Mouse (Mus musculus): Measurements from ENCODE around the gene Coro1b.
"Not testable (repeated sequence)": the region's sequence is repeated elsewhere in the genome, so short reads cannot be mapped to it uniquely, and the experiment has no call there.

DNA sequence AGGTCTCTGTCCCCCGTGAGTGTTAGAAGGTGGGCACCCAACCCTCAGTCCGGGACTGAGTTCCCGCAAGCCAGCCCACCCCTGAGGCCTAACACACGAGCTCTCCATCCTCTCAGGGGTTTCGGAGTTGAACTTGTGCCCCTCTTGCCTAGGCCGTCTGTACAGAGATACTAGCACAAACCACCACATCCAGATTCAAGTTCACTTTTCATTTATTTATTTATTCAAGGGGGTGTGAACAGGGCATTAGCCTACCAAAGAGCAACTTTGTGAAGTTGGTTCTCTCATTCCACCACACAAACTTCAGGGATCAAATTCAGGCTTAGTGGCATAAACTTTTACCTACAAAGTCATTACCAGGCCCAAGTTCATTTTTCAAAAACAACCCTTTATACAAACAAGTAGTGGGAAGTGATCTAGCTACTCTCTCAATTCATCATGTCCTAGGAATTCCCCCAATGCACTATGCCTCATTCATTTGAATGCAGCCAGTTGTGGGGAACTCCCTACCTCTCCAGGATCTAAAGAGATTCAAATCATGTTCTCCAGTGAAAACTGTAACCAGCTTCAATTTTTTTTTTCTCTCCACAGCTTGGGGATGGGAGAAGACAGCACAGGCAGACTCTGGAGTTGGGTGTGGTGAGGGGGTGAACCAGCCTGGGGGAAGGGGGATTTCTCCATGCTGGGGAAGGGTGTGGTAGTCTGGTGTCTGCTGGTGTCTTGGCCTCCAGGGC lies 13.0 kb upstream of the Coro1b start:
- not testable (repeated sequence) for TF ChIP-seq CTCF (conservative IDR thresholded peaks at IDR 0.05 in 1 of 2, IDR thresholded peaks at IDR 0.05 in 1 of 2; ENCODE audit: low read depth in 2 of 2, low read length in 2 of 2); POLR2A (IDR thresholded peaks at IDR 0.05; ENCODE audit: low read depth, low read length); JUND (conservative IDR thresholded peaks at IDR 0.05; ENCODE audit: low read depth, low read length); SMC3 (IDR thresholded peaks at IDR 0.05; ENCODE audit: low read depth, low read length); MAZ (IDR thresholded peaks at IDR 0.05; ENCODE audit: low read depth, low read length)
